Mouse (Mus musculus): ENCODE results near the gene Socs3.

DNA sequence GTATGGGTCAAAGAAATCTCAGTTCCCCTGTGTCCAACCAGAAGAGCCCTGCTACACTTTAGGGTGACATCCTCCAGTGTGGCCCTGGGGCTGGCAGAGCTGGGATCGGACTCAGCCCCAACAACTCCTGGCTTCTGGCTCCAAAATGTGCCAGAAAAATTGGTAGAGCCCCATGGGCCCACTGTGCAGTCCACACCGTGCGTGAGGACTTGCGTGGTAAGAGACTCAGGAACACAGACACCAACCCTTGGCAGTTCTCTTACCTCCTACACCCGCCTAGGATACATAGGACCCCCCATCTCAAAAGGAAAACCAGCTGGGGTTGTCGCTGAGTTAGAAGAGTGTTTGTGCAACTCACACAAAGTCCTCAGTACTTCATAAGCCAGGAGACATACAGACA, 29.0 kb downstream of the Socs3 start:
- TF ChIP-seq CTCF (conservative IDR thresholded peaks at IDR 0.05; ENCODE audit: low read length): no peak
- no peak for TF ChIP-seq NANOG (IDR thresholded peaks at IDR 0.05; ENCODE audit: borderline replicate concordance, low read length)
